Mouse (Mus musculus) c-Kit-positive CD71-positive TER-119-positive erythroid progenitor cells, embryonic 14.5 days (primary cell): ENCODE measurements around the gene Arid3a.

Experiments
- DNase-seq: peaks from one replicate; pipeline ENCODE4 v3.0.0-alpha.2; 2013; ENCODE audit warnings: low spot score

Arid3a gene

GRCm38 (mm10) chr10:79995636-79996035 lies 68.8 kb downstream of the Arid3a start:
- no peak for DNase-seq

- DNase-seq, result peak; percentile 97
These were observed 69.6 kb downstream of the Arid3a start, which contains the start of gene Abca7 for GRCm38 (mm10) chr10:79996272-79997033. Gene Abca7 (plus strand): TSS chr10:79996494.

- DNase-seq, result peak; percentile 85
These were observed 70.4 kb downstream of the Arid3a start for GRCm38 (mm10) chr10:79997034-79997760.

- DNase-seq, result no peak
These were observed 71.0 kb downstream of the Arid3a start for GRCm38 (mm10) chr10:79997819-79998218.

- DNase-seq, result no peak
These were observed 75.1 kb downstream of the Arid3a start for GRCm38 (mm10) chr10:80001945-80002344.

- no peak for DNase-seq
These were observed 76.0 kb downstream of the Arid3a start for GRCm38 (mm10) chr10:80002829-80003228.

- DNase-seq, result no peak
These were observed 76.8 kb downstream of the Arid3a start for GRCm38 (mm10) chr10:80003374-80004232.

- DNase-seq, result no peak
These were observed 77.4 kb downstream of the Arid3a start for GRCm38 (mm10) chr10:80004233-80004705.
